Mouse (Mus musculus): Measurements from ENCODE around the gene Pcgf3. TPM values are rescaled to one million over a fixed set of nuclear protein-coding genes. Genes with fewer than 3 reads are reported as not detected.

The Pcgf3 gene
- polyA plus RNA-seq, 1 experiment from 2014 or later, result 33.9 TPM

DNA sequence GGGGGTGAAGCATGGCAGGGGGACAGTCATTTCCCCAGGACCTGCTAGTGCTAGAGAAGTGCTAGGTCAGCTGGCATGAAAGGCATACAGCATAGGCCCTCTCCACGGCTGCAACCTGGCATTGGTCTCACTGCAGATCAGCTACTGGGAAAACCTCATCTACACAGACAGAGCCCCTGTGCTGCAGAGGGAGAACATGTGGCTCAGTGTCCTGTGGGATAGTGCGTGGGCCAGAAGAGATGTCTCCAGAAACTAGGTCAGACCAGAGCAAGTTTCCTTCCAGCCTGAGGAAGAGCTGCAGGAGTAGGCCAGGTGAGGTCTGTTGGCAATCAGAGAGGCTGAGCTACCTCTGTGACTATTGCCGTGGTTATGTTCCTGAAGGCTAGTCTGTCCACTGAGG is 60.9 kb downstream of the Pcgf3 start:
- no peaks in the 10 kb centered on the region for H3K9me3 ChIP-seq (ENCODE audit: control insufficient read depth, low read length)
- no peak overlapping the region for H3K27ac ChIP-seq (ENCODE audit: low read depth, low read length)
- H3K4me3 ChIP-seq (ENCODE audit: low read depth, low read length), result no peak overlapping the region
- no peak overlapping the region for H3K4me2 ChIP-seq (ENCODE audit: low read depth, low read length)
- ATAC-seq (ENCODE audit: low read depth), result no peak
- no peaks in the 10 kb centered on the region for H3K27me3 ChIP-seq (ENCODE audit: control insufficient read depth, insufficient read depth, low read length)
- 86% methylated on average over 3 of the region's 3 CpGs for WGBS
- no peaks in the 10 kb centered on the region for H3K4me1 ChIP-seq (ENCODE audit: control insufficient read depth, insufficient read depth, low read length)
- no peaks in the 10 kb centered on the region for H3K36me3 ChIP-seq (ENCODE audit: control insufficient read depth, insufficient read depth, low read length)
- no peak overlapping the region for H3K9ac ChIP-seq (replicated peaks; ENCODE audit: low read depth, low read length)

- no peak for ATAC-seq (ENCODE audit: low read depth)
- Histone ChIP-seq H3K4me2 (ENCODE audit: low read depth, low read length) (no peak overlapping the region), H3K27me3 (ENCODE audit: control insufficient read depth, insufficient read depth, low read length) (no peaks in the 10 kb centered on the region), H3K36me3 (ENCODE audit: control insufficient read depth, insufficient read depth, low read length) (no peaks in the 10 kb centered on the region), H3K4me3 (ENCODE audit: low read depth, low read length) (no peak overlapping the region), H3K9me3 (ENCODE audit: control insufficient read depth, low read length) (no peaks in the 10 kb centered on the region), H3K27ac (ENCODE audit: low read depth, low read length) (no peak overlapping the region), H3K9ac (replicated peaks; ENCODE audit: low read depth, low read length) (no peak overlapping the region), H3K4me1 (ENCODE audit: control insufficient read depth, insufficient read depth, low read length) (no peaks in the 10 kb centered on the region)
- 79% methylated on average over 3 of the region's 3 CpGs for WGBS
These were observed 61.6 kb downstream of the Pcgf3 start for GRCm38 (mm10) chr5:108522597-108522996.

DNA sequence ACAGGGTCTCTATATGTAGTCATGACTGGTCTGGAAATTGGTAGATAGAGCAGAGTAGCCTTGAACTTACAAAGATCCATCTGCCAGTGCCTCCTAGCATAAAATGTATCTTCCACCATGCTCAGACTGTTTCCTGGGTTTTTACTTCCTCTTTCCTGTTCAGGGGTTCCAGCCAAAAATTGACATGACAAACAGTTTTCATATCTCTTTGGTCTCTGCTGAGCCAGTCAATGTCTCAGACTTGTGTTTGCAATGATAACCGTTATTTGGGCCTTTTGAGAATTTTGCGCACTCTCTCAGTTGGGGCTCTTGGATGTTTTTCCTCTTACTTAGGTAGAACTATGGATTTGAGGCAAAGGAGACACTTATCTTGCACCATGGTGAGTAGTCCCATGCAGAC is 73.2 kb downstream of the Pcgf3 start:
- H3K9ac ChIP-seq (replicated peaks; ENCODE audit: low read depth, low read length), result no peak overlapping the region
- H3K9me3 ChIP-seq (ENCODE audit: control insufficient read depth, low read length), result peaks cover 7% of the 10 kb centered on the region; the same call in 1 of the 2 replicates
- no peaks in the 10 kb centered on the region for H3K36me3 ChIP-seq (ENCODE audit: control insufficient read depth, insufficient read depth, low read length)
- no peak for ATAC-seq (ENCODE audit: low read depth)
- H3K27me3 ChIP-seq (ENCODE audit: control insufficient read depth, insufficient read depth, low read length), result no peaks in the 10 kb centered on the region
- H3K27ac ChIP-seq (ENCODE audit: low read depth, low read length), result no peak overlapping the region
- WGBS, result 97% methylated on average over 2 of the region's 2 CpGs
- no peaks in the 10 kb centered on the region for H3K4me1 ChIP-seq (ENCODE audit: control insufficient read depth, insufficient read depth, low read length)
- no peak overlapping the region for H3K4me2 ChIP-seq (ENCODE audit: low read depth, low read length)
- H3K4me3 ChIP-seq (ENCODE audit: low read depth, low read length), result no peak overlapping the region

GRCm38 (mm10) chr5:108543516-108544291 is 82.7 kb downstream of the Pcgf3 start:
- Histone ChIP-seq H3K9ac (replicated peaks; ENCODE audit: low read depth, low read length) (no peak overlapping the region), H3K27ac (ENCODE audit: low read depth, low read length) (no peak overlapping the region), H3K36me3 (ENCODE audit: control insufficient read depth, insufficient read depth, low read length) (no peaks in the 10 kb centered on the region), H3K27me3 (ENCODE audit: control insufficient read depth, insufficient read depth, low read length) (no peaks in the 10 kb centered on the region; the same call in 1 of the 2 replicates), H3K4me1 (ENCODE audit: control insufficient read depth, insufficient read depth, low read length) (no peaks in the 10 kb centered on the region), H3K9me3 (ENCODE audit: control insufficient read depth, low read length) (no peaks in the 10 kb centered on the region), H3K4me2 (ENCODE audit: low read depth, low read length) (no peak overlapping the region), H3K4me3 (ENCODE audit: low read depth, low read length) (no peak overlapping the region)
- 77% methylated on average over 7 of the region's 7 CpGs for WGBS
- no peak for ATAC-seq (ENCODE audit: low read depth)

DNA sequence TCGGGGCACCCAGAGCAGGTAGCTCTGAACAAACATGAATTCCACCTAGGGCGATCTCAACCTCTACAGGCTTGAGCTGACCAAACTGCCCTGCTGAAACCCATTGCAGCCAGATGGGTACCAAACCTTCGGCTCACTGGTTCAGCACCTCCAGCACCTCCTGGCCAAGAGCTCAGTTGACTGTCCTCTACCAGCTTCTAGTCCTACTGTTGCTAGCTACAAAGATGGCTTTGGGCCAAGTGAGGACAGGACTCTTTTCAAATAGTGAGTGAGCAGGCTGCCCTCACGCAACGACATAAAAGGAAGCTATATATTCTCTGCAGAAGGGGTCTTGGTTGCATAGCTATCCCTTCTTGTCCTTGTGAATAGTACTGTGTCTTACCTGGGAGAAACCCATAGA is 86.6 kb downstream of the Pcgf3 start:
- Histone ChIP-seq H3K27ac (ENCODE audit: low read depth, low read length) (no peak overlapping the region), H3K9me3 (ENCODE audit: control insufficient read depth, low read length) (no peaks in the 10 kb centered on the region), H3K36me3 (ENCODE audit: control insufficient read depth, insufficient read depth, low read length) (no peaks in the 10 kb centered on the region), H3K4me3 (ENCODE audit: low read depth, low read length) (no peak overlapping the region), H3K4me1 (ENCODE audit: control insufficient read depth, insufficient read depth, low read length) (no peaks in the 10 kb centered on the region), H3K27me3 (ENCODE audit: control insufficient read depth, insufficient read depth, low read length) (peaks cover 7% of the 10 kb centered on the region), H3K9ac (replicated peaks; ENCODE audit: low read depth, low read length) (no peak overlapping the region), H3K4me2 (ENCODE audit: low read depth, low read length) (no peak overlapping the region)
- no peak for ATAC-seq (ENCODE audit: low read depth)
- WGBS, result 91% methylated on average over 5 of the region's 5 CpGs

- ATAC-seq (ENCODE audit: low read depth), result no peak
- no peaks in the 10 kb centered on the region for H3K4me1 ChIP-seq (ENCODE audit: control insufficient read depth, insufficient read depth, low read length)
- 15% methylated on average over 7 of the region's 7 CpGs for WGBS
These were observed 88.1 kb downstream of the Pcgf3 start for GRCm38 (mm10) chr5:108549137-108549488.

DNA sequence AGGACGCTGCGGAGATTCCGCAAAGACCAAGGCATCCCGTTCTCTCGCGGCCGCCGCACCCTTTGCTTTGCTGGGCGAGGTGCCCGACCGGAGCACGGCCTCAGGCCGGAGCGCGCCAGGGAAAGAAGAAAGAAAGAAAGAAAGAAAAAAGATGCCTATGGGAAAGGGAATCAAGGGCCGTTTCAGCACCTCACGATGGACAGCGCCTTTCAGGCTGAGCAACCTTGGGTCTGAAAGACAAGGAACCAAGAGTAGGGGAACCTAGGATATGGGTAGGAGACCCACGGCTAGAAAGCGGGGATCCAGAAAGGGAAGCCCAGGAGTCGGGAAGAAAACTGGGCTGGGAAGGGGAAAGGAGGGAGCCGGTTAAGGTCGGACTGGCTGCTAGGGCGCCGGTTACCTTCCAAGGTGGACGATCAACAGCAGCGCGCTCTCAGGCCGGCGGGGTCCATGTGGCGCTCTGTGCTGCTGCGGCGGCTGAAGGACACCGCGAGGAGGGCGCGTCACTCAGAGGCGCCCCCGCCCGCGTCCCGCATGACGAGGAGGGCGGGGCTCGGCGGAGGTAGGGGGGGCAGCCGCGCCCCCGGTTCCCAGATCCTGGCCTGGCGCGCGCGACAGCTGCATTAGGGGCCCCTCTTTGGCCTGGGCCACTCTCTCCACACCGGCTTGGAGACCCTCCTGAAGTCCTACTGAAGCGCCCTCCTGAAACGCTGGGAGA is 88.6 kb downstream of the Pcgf3 start, which contains the start of gene Cplx1:
TSS of gene Cplx1 (minus strand) at position 536 of the 718 bp plus-strand sequence.
- no peaks in the 10 kb centered on the region for H3K4me1 ChIP-seq (ENCODE audit: control insufficient read depth, insufficient read depth, low read length)
- H3K4me2 ChIP-seq (ENCODE audit: low read depth, low read length), result peak within 1 kb of the TSS; percentile 72
- H3K27me3 ChIP-seq (ENCODE audit: control insufficient read depth, insufficient read depth, low read length), result peaks cover 7% of the 10 kb centered on the region
- ATAC-seq (ENCODE audit: low read depth), result peak; percentile 94
- H3K9ac ChIP-seq (replicated peaks; ENCODE audit: low read depth, low read length), result peak within 1 kb of the TSS; percentile 74
- peak within 1 kb of the TSS; percentile 87 for H3K27ac ChIP-seq (ENCODE audit: low read depth, low read length)
- peak within 1 kb of the TSS; percentile 54 for H3K4me3 ChIP-seq (ENCODE audit: low read depth, low read length)
- H3K36me3 ChIP-seq (ENCODE audit: control insufficient read depth, insufficient read depth, low read length), result no peaks in the 10 kb centered on the region
- WGBS, result under 1% methylated on average over 54 of the region's 56 CpGs
- H3K9me3 ChIP-seq (ENCODE audit: control insufficient read depth, low read length), result no peaks in the 10 kb centered on the region

More at GRCm38 (mm10) chr5:108549137-108549488, 88.1 kb downstream of the Pcgf3 start:
- H3K9me3 ChIP-seq (ENCODE audit: control insufficient read depth, low read length), result no peaks in the 10 kb centered on the region
- H3K4me3 ChIP-seq (ENCODE audit: low read depth, low read length), result peak overlapping the region; percentile 54
- peaks cover 7% of the 10 kb centered on the region for H3K27me3 ChIP-seq (ENCODE audit: control insufficient read depth, insufficient read depth, low read length)
- no peak overlapping the region for H3K27ac ChIP-seq (ENCODE audit: low read depth, low read length)
- no peaks in the 10 kb centered on the region for H3K36me3 ChIP-seq (ENCODE audit: control insufficient read depth, insufficient read depth, low read length)
- H3K9ac ChIP-seq (replicated peaks; ENCODE audit: low read depth, low read length), result peak overlapping the region; percentile 74
- H3K4me2 ChIP-seq (ENCODE audit: low read depth, low read length), result peak overlapping the region; percentile 72

GRCm38 (mm10) chr5:108550207-108550594 is 89.2 kb downstream of the Pcgf3 start:
- H3K4me2 ChIP-seq (ENCODE audit: low read depth, low read length), result peak overlapping the region; percentile 72
- peak overlapping the region; percentile 74 for H3K9ac ChIP-seq (replicated peaks; ENCODE audit: low read depth, low read length)
- peak overlapping the region; percentile 87 for H3K27ac ChIP-seq (ENCODE audit: low read depth, low read length)
- peak overlapping the region; percentile 54 for H3K4me3 ChIP-seq (ENCODE audit: low read depth, low read length)
- H3K27me3 ChIP-seq (ENCODE audit: control insufficient read depth, insufficient read depth, low read length), result peaks cover 7% of the 10 kb centered on the region
- H3K9me3 ChIP-seq (ENCODE audit: control insufficient read depth, low read length), result no peaks in the 10 kb centered on the region
- peak; percentile 68 for ATAC-seq (ENCODE audit: low read depth)
- H3K4me1 ChIP-seq (ENCODE audit: control insufficient read depth, insufficient read depth, low read length), result no peaks in the 10 kb centered on the region
- 0% methylated on average over 16 of the region's 16 CpGs for WGBS
- no peaks in the 10 kb centered on the region for H3K36me3 ChIP-seq (ENCODE audit: control insufficient read depth, insufficient read depth, low read length)

DNA sequence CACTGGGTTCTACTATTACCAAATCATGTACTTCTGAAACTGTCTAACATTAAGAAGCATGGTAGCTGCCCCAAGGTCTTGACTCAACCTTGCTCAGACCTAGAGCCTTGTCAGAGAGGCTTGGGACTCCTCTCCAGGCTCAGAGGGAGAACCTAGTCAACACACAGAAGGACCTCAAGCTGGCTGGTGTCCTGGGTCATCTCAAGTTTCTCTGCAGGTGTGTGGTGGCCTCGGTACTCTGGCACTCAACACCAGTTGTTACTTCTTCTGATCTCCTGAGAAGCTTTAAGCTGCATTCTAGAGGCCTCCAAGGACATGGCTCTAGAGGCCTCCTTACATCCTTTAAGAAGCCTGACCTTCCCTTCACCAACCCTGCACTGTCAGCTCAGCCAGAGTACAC is 93.0 kb downstream of the Pcgf3 start:
- no peak for ATAC-seq (ENCODE audit: low read depth)
- H3K4me1 ChIP-seq (ENCODE audit: control insufficient read depth, insufficient read depth, low read length), result no peaks in the 10 kb centered on the region
- no peak overlapping the region for H3K4me3 ChIP-seq (ENCODE audit: low read depth, low read length)
- H3K4me2 ChIP-seq (ENCODE audit: low read depth, low read length), result no peak overlapping the region
- no peak overlapping the region for H3K27ac ChIP-seq (ENCODE audit: low read depth, low read length)
- no peaks in the 10 kb centered on the region for H3K36me3 ChIP-seq (ENCODE audit: control insufficient read depth, insufficient read depth, low read length)
- H3K9me3 ChIP-seq (ENCODE audit: control insufficient read depth, low read length), result no peaks in the 10 kb centered on the region
- 70% methylated on average over 1 of the region's 1 CpGs for WGBS
- H3K27me3 ChIP-seq (ENCODE audit: control insufficient read depth, insufficient read depth, low read length), result peaks cover 7% of the 10 kb centered on the region; the same call in 1 of the 2 replicates
- no peak overlapping the region for H3K9ac ChIP-seq (replicated peaks; ENCODE audit: low read depth, low read length)
